Mouse (Mus musculus) limb, embryonic 11.5 days (tissue): ENCODE results near the gene Aff2. TPM values are rescaled to one million over a fixed set of nuclear protein-coding genes. Genes with fewer than 3 reads are reported as not detected.

Source experiments
- ATAC-seq: fragments of 200-750 bp; cut with Nextera tagmentation; 2 replicates; pipeline ENCODE4 v1.8.0; 2017; ENCODE audit warnings: low read depth; ENCODE audit not compliant: insufficient number of reproducible peaks, low FRiP score, low TSS enrichment
- DNase-seq: peaks from one replicate; pipeline ENCODE4 v3.0.0-alpha.2; 2015; ENCODE audit warnings: low spot score
- H3K27ac ChIP-seq: fragments of 300-500 bp; sonication (generic); replicated peaks from 2 replicates; pipeline ENCODE4 v1.5.1; 2014; ENCODE audit warnings: low read depth, mild to moderate bottlenecking, low read length
- H3K27me3 ChIP-seq: fragments of 300-500 bp; sonication (generic); 2 replicates; pipeline ENCODE4 v1.6.1; 2014; ENCODE audit warnings: mild to moderate bottlenecking, low read length, mixed read lengths; ENCODE audit not compliant: control insufficient read depth, insufficient read depth
- H3K36me3 ChIP-seq: fragments of 300-500 bp; sonication (generic); 2 replicates; pipeline ENCODE4 v1.6.1; 2014; ENCODE audit warnings: mild to moderate bottlenecking, low read length, moderate library complexity, mixed read lengths; ENCODE audit not compliant: control insufficient read depth, insufficient read depth
- H3K4me1 ChIP-seq: fragments of 300-500 bp; sonication (generic); 2 replicates; pipeline ENCODE4 v1.6.1; 2014; ENCODE audit warnings: low read length, mixed read lengths; ENCODE audit not compliant: control insufficient read depth, insufficient read depth
- H3K4me2 ChIP-seq: fragments of 300-500 bp; sonication (generic); 2 replicates; pipeline ENCODE4 v1.6.1; 2014; ENCODE audit warnings: low read depth, mild to moderate bottlenecking, moderate library complexity; ENCODE audit not compliant: severe bottlenecking
- H3K4me3 ChIP-seq: fragments of 300-500 bp; sonication (generic); 2 replicates; pipeline ENCODE4 v1.5.1; 2014; ENCODE audit warnings: low read depth, low read length
- H3K9ac ChIP-seq: fragments of 300-500 bp; sonication (generic); 2 replicates; pipeline ENCODE4 v1.6.1; 2014; ENCODE audit warnings: mild to moderate bottlenecking, low read length
- H3K9me3 ChIP-seq: fragments of 300-500 bp; sonication (generic); 2 replicates; pipeline ENCODE4 v1.6.1; 2016; ENCODE audit warnings: low read length; ENCODE audit not compliant: control insufficient read depth
- WGBS: fragments of 180-500 bp; shearing (Covaris S2); extraction: QIAGEN DNeasy Blood & Tissue Kit; methylation state at CpG from one replicate; pipeline ENCODE4 v1.1.7; 2014; 5-methylcytosine and 5-hydroxymethylcytosine counted together
- polyA plus RNA-seq: library from polyadenylated mRNA; unstranded; fragments of >200 nt; fragmentation: Nextera tagmentation; extraction: Ambion mirVana; gene quantifications from 2 replicates; pipeline ENCODE4 v1.2.1, GENCODE M21; 2014

Aff2 gene
- polyA plus RNA-seq = 30.0 and 32.3 TPM in 2 replicates

DNA sequence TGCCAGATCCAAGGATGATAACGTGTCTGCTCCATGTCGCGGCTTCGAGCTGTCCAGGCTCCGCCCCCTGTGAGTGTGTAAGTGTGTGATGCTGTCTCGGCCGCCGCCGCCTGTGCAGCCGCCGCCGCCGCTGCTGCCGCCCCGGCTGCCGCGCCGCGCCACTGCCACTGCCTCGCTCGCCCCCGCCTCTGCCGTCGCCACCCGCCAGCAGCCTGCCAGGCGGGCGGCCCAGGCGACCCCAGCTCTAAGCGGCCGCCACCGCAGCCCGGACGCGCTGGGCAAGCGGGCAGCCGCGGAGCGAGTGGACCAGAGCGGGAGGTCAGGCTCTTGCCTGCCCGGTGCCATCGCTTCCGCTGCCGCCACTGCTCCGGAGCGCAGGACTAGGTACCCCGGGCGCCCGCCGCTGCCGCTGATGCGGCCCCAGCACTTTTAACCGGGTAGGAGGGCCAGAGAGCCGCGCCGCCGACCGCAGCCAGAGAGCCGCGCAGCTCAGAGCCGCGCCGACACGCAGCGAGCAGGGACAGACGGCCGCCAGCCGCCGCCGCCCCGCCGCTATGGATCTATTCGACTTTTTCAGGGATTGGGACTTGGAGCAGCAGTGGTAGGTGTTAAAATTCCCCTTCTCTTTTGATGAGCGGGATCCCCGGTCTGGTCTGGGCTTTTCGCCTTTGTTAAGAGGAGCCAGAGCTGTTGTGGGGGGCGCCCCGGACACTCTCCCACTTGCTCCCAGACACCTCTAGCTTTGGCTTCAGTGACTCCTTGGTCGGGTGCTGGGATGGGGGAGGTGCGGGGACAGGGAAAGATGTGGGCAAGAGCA lies at the start of gene Aff2:
TSS of gene Aff2 (plus strand) at position 57 of the 817 bp plus-strand sequence.
- ATAC-seq (peak; percentile 85), DNase-seq (peak; percentile 62)
- Histone ChIP-seq H3K27ac (peak within 1 kb of the TSS; percentile 62; the same call in 1 of the 2 replicates), H3K4me1 (no peaks in the 10 kb centered on the region), H3K36me3 (no peaks in the 10 kb centered on the region), H3K27me3 (0 out of 2 replicates have a peak, but pooled peaks cover 2% of the 10 kb centered on the region), H3K4me3 (peak within 1 kb of the TSS; percentile 57), H3K9ac (peak within 1 kb of the TSS; percentile 79), H3K4me2 (peak within 1 kb of the TSS; percentile 51), H3K9me3 (no peaks in the 10 kb centered on the region)
- 14% methylated on average over 73 of the region's 79 CpGs for WGBS

- ATAC-seq (no peak), DNase-seq (no peak)
- Histone ChIP-seq H3K4me3 (no peak overlapping the region), H3K9ac (no peak overlapping the region), H3K4me2 (no peak overlapping the region), H3K4me1 (no peaks in the 10 kb centered on the region), H3K27me3 (no peaks in the 10 kb centered on the region), H3K9me3 (no peaks in the 10 kb centered on the region), H3K27ac (no peak overlapping the region), H3K36me3 (no peaks in the 10 kb centered on the region)
Observed at GRCm38 (mm10) chrX:69337296-69337695, 22.8 kb upstream of the Aff2 start.

GRCm38 (mm10) chrX:69355621-69356020 lies 4.5 kb upstream of the Aff2 start:
- H3K27ac ChIP-seq = no peak overlapping the region
- no peaks in the 10 kb centered on the region for H3K4me1 ChIP-seq
- H3K27me3 ChIP-seq = 0 out of 2 replicates have a peak, but pooled peaks cover under 1% of the 10 kb centered on the region
- WGBS = 84% methylated on average over 2 of the region's 2 CpGs
- H3K4me2 ChIP-seq = no peak overlapping the region
- ATAC-seq (no peak), DNase-seq (no peak)
- H3K36me3 ChIP-seq = no peaks in the 10 kb centered on the region
- no peak overlapping the region for H3K9ac ChIP-seq
- H3K4me3 ChIP-seq = no peak overlapping the region
- H3K9me3 ChIP-seq = no peaks in the 10 kb centered on the region

DNA sequence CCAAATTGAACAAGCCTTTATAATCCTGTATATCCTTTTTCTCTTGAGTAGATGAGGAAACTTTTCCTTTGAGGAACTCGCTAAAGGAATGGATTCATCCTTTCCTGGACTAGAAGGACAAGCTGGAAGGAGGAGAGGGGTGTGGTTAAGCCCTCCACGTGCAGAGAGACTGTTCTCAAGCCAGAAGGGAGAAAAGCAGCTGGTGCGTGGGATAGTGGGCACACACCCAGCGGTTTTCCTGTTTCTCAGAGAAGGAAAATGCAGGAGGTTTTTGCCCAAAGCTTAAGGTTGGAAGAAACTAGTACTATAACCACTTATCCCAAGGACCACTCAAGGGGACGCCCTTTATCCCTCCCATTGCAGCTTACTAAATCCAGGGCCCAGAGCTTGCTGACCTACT lies 734 bp upstream of the Aff2 start:
- Histone ChIP-seq H3K9ac (no peak overlapping the region), H3K27ac (no peak overlapping the region), H3K4me3 (peak overlapping the region; percentile 57; the same call in 1 of the 2 replicates), H3K36me3 (no peaks in the 10 kb centered on the region), H3K9me3 (no peaks in the 10 kb centered on the region), H3K4me1 (no peaks in the 10 kb centered on the region), H3K4me2 (peak overlapping the region; percentile 51), H3K27me3 (0 out of 2 replicates have a peak, but pooled peaks cover 2% of the 10 kb centered on the region)
- WGBS = 32% methylated on average over 5 of the region's 5 CpGs
- ATAC-seq (no peak), DNase-seq (no peak)

- H3K9me3 ChIP-seq = no peaks in the 10 kb centered on the region
- H3K36me3 ChIP-seq = no peaks in the 10 kb centered on the region
- peak overlapping the region; percentile 51 for H3K4me2 ChIP-seq
- H3K27ac ChIP-seq = no peak overlapping the region
- no peaks in the 10 kb centered on the region for H3K4me1 ChIP-seq
- peak overlapping the region; percentile 57 for H3K4me3 ChIP-seq
- H3K9ac ChIP-seq = no peak overlapping the region; the same call in 1 of the 2 replicates
- H3K27me3 ChIP-seq = 0 out of 2 replicates have a peak, but pooled peaks cover 2% of the 10 kb centered on the region
- ATAC-seq = no peak; the same call in 1 of the 2 replicates
- WGBS = 22% methylated on average over 4 of the region's 4 CpGs
- peak; percentile 21 for DNase-seq
Observed at GRCm38 (mm10) chrX:69359885-69360237, 233 bp upstream of the Aff2 start.

- ATAC-seq (no peak), DNase-seq (peak; percentile 41)
- Histone ChIP-seq H3K4me3 (peak overlapping the region; percentile 57), H3K9ac (peak overlapping the region; percentile 79), H3K4me2 (peak overlapping the region; percentile 51), H3K9me3 (no peaks in the 10 kb centered on the region), H3K27ac (peak overlapping the region; percentile 62; the same call in 1 of the 2 replicates), H3K4me1 (no peaks in the 10 kb centered on the region), H3K27me3 (0 out of 2 replicates have a peak, but pooled peaks cover 2% of the 10 kb centered on the region), H3K36me3 (no peaks in the 10 kb centered on the region)
- 12% methylated on average over 10 of the region's 10 CpGs for whole genome bisulfite sequencing
Observed at GRCm38 (mm10) chrX:69361055-69361558, 1.0 kb downstream of the Aff2 start.

DNA sequence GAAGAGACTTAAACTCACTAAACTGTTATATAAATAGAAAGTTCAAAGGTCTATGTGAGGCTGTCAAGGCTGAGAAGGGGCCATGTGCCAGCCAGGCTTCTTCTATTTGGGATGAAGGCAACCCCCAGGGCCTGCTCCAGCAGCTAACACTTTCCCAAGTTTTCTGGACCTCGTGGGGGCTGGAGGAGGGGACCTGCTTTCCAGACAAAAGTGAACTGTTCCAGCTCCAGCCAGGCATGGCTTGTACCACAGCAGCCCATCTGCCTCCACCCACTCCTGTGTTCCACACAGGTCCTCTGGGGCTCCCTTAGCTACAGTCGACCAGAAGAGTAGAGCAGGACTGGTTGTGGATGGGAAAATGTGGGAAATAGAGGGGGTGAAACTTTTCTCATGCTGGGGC lies 4.1 kb downstream of the Aff2 start:
- no peaks in the 10 kb centered on the region for H3K4me1 ChIP-seq
- H3K27ac ChIP-seq = 0 out of 2 replicates have a peak overlapping the region, but pooled peaks have one; percentile 52
- peak overlapping the region; percentile 24; the same call in 1 of the 2 replicates for H3K4me2 ChIP-seq
- DNase-seq (peak; percentile 71), ATAC-seq (peak; percentile 69)
- H3K9me3 ChIP-seq = no peaks in the 10 kb centered on the region
- H3K9ac ChIP-seq = no peak overlapping the region
- 0 out of 2 replicates have a peak, but pooled peaks cover 2% of the 10 kb centered on the region for H3K27me3 ChIP-seq
- H3K36me3 ChIP-seq = no peaks in the 10 kb centered on the region
- 9% methylated on average over 2 of the region's 2 CpGs for WGBS
- no peak overlapping the region for H3K4me3 ChIP-seq

DNA sequence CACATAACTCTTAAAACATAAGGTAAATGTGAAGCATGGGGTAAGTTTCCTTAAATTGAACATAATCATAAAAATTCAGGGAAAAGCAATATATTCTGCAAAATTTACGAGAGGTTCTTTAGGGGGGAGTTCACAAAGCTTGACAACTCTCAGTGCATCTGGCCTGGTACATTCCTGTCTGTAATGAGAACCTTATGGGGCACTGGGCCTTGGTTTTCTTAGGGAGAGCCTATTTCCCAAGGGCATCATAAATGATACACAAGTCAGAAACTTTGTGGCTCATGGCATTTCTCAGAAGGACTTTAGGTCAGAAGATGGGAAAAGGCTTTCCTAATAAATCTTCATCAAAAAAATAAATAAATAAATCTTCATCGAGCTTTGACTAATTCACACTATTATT lies 13.2 kb downstream of the Aff2 start:
- Histone ChIP-seq H3K27ac (no peak overlapping the region), H3K4me2 (no peak overlapping the region), H3K4me1 (no peaks in the 10 kb centered on the region), H3K36me3 (no peaks in the 10 kb centered on the region), H3K9ac (no peak overlapping the region), H3K27me3 (no peaks in the 10 kb centered on the region), H3K9me3 (no peaks in the 10 kb centered on the region), H3K4me3 (no peak overlapping the region)
- peak; percentile 39; the same call in 1 of the 2 replicates for ATAC-seq
- 28% methylated on average over 2 of the region's 2 CpGs for WGBS
- peak; percentile 41 for DNase-seq
